Mouse (Mus musculus) midbrain, embryonic 16.5 days (tissue): ENCODE results near the gene Ren1. TPM values are rescaled to one million over a fixed set of nuclear protein-coding genes. Genes with fewer than 3 reads are reported as not detected.

ENCODE experiments used
- ATAC-seq: fragments of 200-750 bp; cut with Nextera tagmentation; 2 replicates; pipeline ENCODE4 v1.8.0; 2017; ENCODE audit warnings: moderate TSS enrichment
- H3K27ac ChIP-seq: fragments of 300-500 bp; sonication (generic); 2 replicates; pipeline ENCODE4 v1.5.1; 2014; ENCODE audit warnings: mild to moderate bottlenecking, low read length, mixed read lengths
- H3K27me3 ChIP-seq: fragments of 300-500 bp; sonication (generic); 2 replicates; pipeline ENCODE4 v1.6.1; 2014; ENCODE audit warnings: low read depth, low read length, mixed read lengths; ENCODE audit not compliant: control insufficient read depth, insufficient read depth
- H3K36me3 ChIP-seq: fragments of 300-500 bp; sonication (generic); 2 replicates; pipeline ENCODE4 v1.6.1; 2014; ENCODE audit warnings: mild to moderate bottlenecking, low read length, moderate library complexity, mixed read lengths; ENCODE audit not compliant: control insufficient read depth, insufficient read depth
- H3K4me1 ChIP-seq: fragments of 300-500 bp; sonication (generic); 2 replicates; pipeline ENCODE4 v1.6.1; 2014; ENCODE audit warnings: mild to moderate bottlenecking, low read length, mixed read lengths; ENCODE audit not compliant: control insufficient read depth, insufficient read depth
- H3K4me2 ChIP-seq: fragments of 300-500 bp; sonication (generic); 2 replicates; pipeline ENCODE4 v1.6.1; 2014; ENCODE audit warnings: mild to moderate bottlenecking, low read length, mixed read lengths
- H3K4me3 ChIP-seq: fragments of 300-500 bp; sonication (generic); 2 replicates; pipeline ENCODE4 v1.5.1; 2014; ENCODE audit warnings: low read depth, mild to moderate bottlenecking, low read length, moderate library complexity, mixed read lengths
- H3K9ac ChIP-seq: fragments of 300-500 bp; sonication (generic); 2 replicates; pipeline ENCODE4 v1.6.1; 2014; ENCODE audit warnings: low read depth, low read length, mixed read lengths
- H3K9me3 ChIP-seq: fragments of 300-500 bp; sonication (generic); replicated peaks from 2 replicates; pipeline ENCODE4 v1.6.1; 2014; ENCODE audit warnings: mild to moderate bottlenecking, low read length, mixed read lengths; ENCODE audit not compliant: control insufficient read depth, poor library complexity, severe bottlenecking
- WGBS: fragments of 180-500 bp; shearing (Covaris S2); extraction: QIAGEN DNeasy Blood & Tissue Kit; methylation state at CpG from one replicate; pipeline ENCODE4 v1.1.7; 2014; 5-methylcytosine and 5-hydroxymethylcytosine counted together
- polyA plus RNA-seq: library from polyadenylated mRNA; unstranded; fragments of >200 nt; fragmentation: Nextera tagmentation; extraction: Ambion mirVana; gene quantifications from 2 replicates; pipeline ENCODE4 v1.2.1, GENCODE M21; 2015

Ren1 gene
- 0.35 TPM in 1 of 2 replicates, not detected in the other for polyA plus RNA-seq

GRCm38 (mm10) chr1:133350210-133350609 lies at the start of gene Ren1:
TSS of gene Ren1 (plus strand) at chr1:133350510.
- no peaks in the 10 kb centered on the region for H3K27me3 ChIP-seq
- ATAC-seq: no peak
- H3K4me1 ChIP-seq: no peaks in the 10 kb centered on the region
- no peak within 1 kb of the TSS for H3K4me3 ChIP-seq
- H3K27ac ChIP-seq: 0 out of 2 replicates have a peak within 1 kb of the TSS, but pooled peaks have one; percentile 3
- WGBS: 100% methylated on average over 1 of the region's 1 CpGs
- no peaks in the 10 kb centered on the region for H3K36me3 ChIP-seq
- no peak within 1 kb of the TSS for H3K4me2 ChIP-seq
- no peak within 1 kb of the TSS for H3K9ac ChIP-seq
- no peaks in the 10 kb centered on the region for H3K9me3 ChIP-seq

GRCm38 (mm10) chr1:133302540-133302939 lies 47.8 kb upstream of the Ren1 start:
- 0 out of 2 replicates have a peak, but pooled peaks cover 4% of the 10 kb centered on the region for H3K4me1 ChIP-seq
- no peaks in the 10 kb centered on the region for H3K9me3 ChIP-seq
- H3K9ac ChIP-seq: peak overlapping the region; percentile 34; the same call in 1 of the 2 replicates
- no peaks in the 10 kb centered on the region for H3K27me3 ChIP-seq
- no peak overlapping the region for H3K4me3 ChIP-seq
- H3K27ac ChIP-seq: no peak overlapping the region
- no peak overlapping the region for H3K4me2 ChIP-seq
- peaks cover 7% of the 10 kb centered on the region; the same call in 1 of the 2 replicates for H3K36me3 ChIP-seq
- WGBS: 39% methylated on average over 3 of the region's 3 CpGs
- ATAC-seq: no peak

GRCm38 (mm10) chr1:133306842-133307241 lies 43.5 kb upstream of the Ren1 start:
- 4% methylated on average over 4 of the region's 4 CpGs for WGBS
- Histone ChIP-seq H3K9me3 (no peaks in the 10 kb centered on the region), H3K27me3 (no peaks in the 10 kb centered on the region), H3K4me1 (peaks cover 4% of the 10 kb centered on the region; the same call in 1 of the 2 replicates), H3K36me3 (no peaks in the 10 kb centered on the region), H3K4me3 (no peak overlapping the region), H3K27ac (no peak overlapping the region), H3K9ac (no peak overlapping the region), H3K4me2 (no peak overlapping the region)
- ATAC-seq: peak; percentile 33; the same call in 1 of the 2 replicates

- no peaks in the 10 kb centered on the region for H3K9me3 ChIP-seq
- 15% methylated on average over 6 of the region's 6 CpGs for WGBS
- no peak overlapping the region for H3K9ac ChIP-seq
- H3K4me3 ChIP-seq: no peak overlapping the region
- no peaks in the 10 kb centered on the region for H3K27me3 ChIP-seq
- ATAC-seq: peak; percentile 54; the same call in 1 of the 2 replicates
- H3K27ac ChIP-seq: no peak overlapping the region
- no peaks in the 10 kb centered on the region for H3K36me3 ChIP-seq
- H3K4me2 ChIP-seq: no peak overlapping the region
- H3K4me1 ChIP-seq: peaks cover 4% of the 10 kb centered on the region; the same call in 1 of the 2 replicates
Observed at GRCm38 (mm10) chr1:133307318-133307717, 43.0 kb upstream of the Ren1 start.

GRCm38 (mm10) chr1:133309652-133310267 lies 40.5 kb upstream of the Ren1 start, which contains the start of gene Golt1a:
TSS of gene Golt1a (plus strand) at chr1:133309800.
- Histone ChIP-seq H3K27me3 (no peaks in the 10 kb centered on the region), H3K9ac (no peak within 1 kb of the TSS), H3K4me3 (no peak within 1 kb of the TSS), H3K27ac (no peak within 1 kb of the TSS), H3K36me3 (no peaks in the 10 kb centered on the region), H3K4me1 (peaks cover 7% of the 10 kb centered on the region), H3K9me3 (no peaks in the 10 kb centered on the region), H3K4me2 (no peak within 1 kb of the TSS)
- no peak for ATAC-seq
- WGBS: 75% methylated on average over 14 of the region's 14 CpGs

GRCm38 (mm10) chr1:133311240-133311639 lies 39.1 kb upstream of the Ren1 start:
- Histone ChIP-seq H3K4me2 (no peak overlapping the region), H3K9ac (no peak overlapping the region), H3K36me3 (no peaks in the 10 kb centered on the region), H3K27ac (no peak overlapping the region), H3K27me3 (no peaks in the 10 kb centered on the region), H3K9me3 (no peaks in the 10 kb centered on the region), H3K4me3 (no peak overlapping the region), H3K4me1 (peaks cover 7% of the 10 kb centered on the region)
- WGBS: 50% methylated on average over 4 of the region's 4 CpGs
- no peak for ATAC-seq

- H3K4me2 ChIP-seq: 0 out of 2 replicates have a peak overlapping the region, but pooled peaks have one; percentile 23
- 13% methylated on average over 10 of the region's 10 CpGs for WGBS
- no peak overlapping the region for H3K4me3 ChIP-seq
- peak; percentile 44; the same call in 1 of the 2 replicates for ATAC-seq
- H3K4me1 ChIP-seq: peaks cover 6% of the 10 kb centered on the region
- no peaks in the 10 kb centered on the region for H3K36me3 ChIP-seq
- H3K27ac ChIP-seq: 0 out of 2 replicates have a peak overlapping the region, but pooled peaks have one; percentile 11
- peak overlapping the region; percentile 36; the same call in 1 of the 2 replicates for H3K9ac ChIP-seq
- H3K27me3 ChIP-seq: no peaks in the 10 kb centered on the region
- no peaks in the 10 kb centered on the region for H3K9me3 ChIP-seq
Observed at GRCm38 (mm10) chr1:133311946-133312345, 38.4 kb upstream of the Ren1 start.

GRCm38 (mm10) chr1:133314364-133314763 lies 35.9 kb upstream of the Ren1 start:
- Histone ChIP-seq H3K4me2 (no peak overlapping the region), H3K27ac (no peak overlapping the region), H3K4me1 (peaks cover 3% of the 10 kb centered on the region), H3K9ac (no peak overlapping the region), H3K36me3 (no peaks in the 10 kb centered on the region), H3K9me3 (no peaks in the 10 kb centered on the region), H3K4me3 (no peak overlapping the region), H3K27me3 (no peaks in the 10 kb centered on the region)
- ATAC-seq: no peak
- WGBS: 32% methylated on average over 8 of the region's 8 CpGs

GRCm38 (mm10) chr1:133315775-133316174 lies 34.5 kb upstream of the Ren1 start:
- H3K4me3 ChIP-seq: no peak overlapping the region
- no peaks in the 10 kb centered on the region for H3K9me3 ChIP-seq
- no peak overlapping the region for H3K27ac ChIP-seq
- no peaks in the 10 kb centered on the region for H3K36me3 ChIP-seq
- no peak overlapping the region for H3K9ac ChIP-seq
- no peak overlapping the region for H3K4me2 ChIP-seq
- WGBS: 87% methylated on average over 6 of the region's 6 CpGs
- no peaks in the 10 kb centered on the region for H3K27me3 ChIP-seq
- no peak for ATAC-seq
- peaks cover 3% of the 10 kb centered on the region for H3K4me1 ChIP-seq
